Mouse (Mus musculus) brain, embryonic 14.5 days (tissue): ENCODE results near the gene Ube2m.

Experiments
- CTCF ChIP-seq: fragments of 200-500 bp; IDR thresholded peaks from 2 replicates; pipeline ENCODE4 v1.5.1; 2012; ENCODE audit warnings: inconsistent platforms, mild to moderate bottlenecking, moderate library complexity, borderline replicate concordance; ENCODE audit not compliant: insufficient read depth, insufficient read length; ENCODE audit errors: extremely low read depth
- POLR2A ChIP-seq: fragments of 200-500 bp; IDR thresholded peaks from 2 replicates; pipeline ENCODE4 v1.6.1; 2012; ENCODE audit warnings: mild to moderate bottlenecking, inconsistent platforms, borderline replicate concordance; ENCODE audit not compliant: poor library complexity, insufficient read depth, insufficient read length, severe bottlenecking; ENCODE audit errors: extremely low read depth

GRCm38 (mm10) chr7:13006531-13006930, 31.5 kb downstream of the Ube2m start:
- TF ChIP-seq POLR2A (no peak), CTCF (no peak)
